Mouse (Mus musculus) frontal cortex, postnatal 10 days (tissue): ENCODE results near the gene Sec14l1.
"Not testable (repeated sequence)": the region's sequence is repeated elsewhere in the genome, so short reads cannot be mapped to it uniquely, and the experiment has no call there.

Experiments used
- DNase-seq, 2 experiments: peaks; one replicate each; pipeline ENCODE4 v3.0.0; 2022; ENCODE audit warnings: low spot score in 2 of 2, mixed read lengths in 1 of 2

Sec14l1 gene

GRCm38 (mm10) chr11:117114592-117115345 is at the start of gene Sec14l1:
Gene Sec14l1, plus strand, starts transcription at chr11:117115168.
- DNase-seq: peak; percentile 97 to 99

DNA sequence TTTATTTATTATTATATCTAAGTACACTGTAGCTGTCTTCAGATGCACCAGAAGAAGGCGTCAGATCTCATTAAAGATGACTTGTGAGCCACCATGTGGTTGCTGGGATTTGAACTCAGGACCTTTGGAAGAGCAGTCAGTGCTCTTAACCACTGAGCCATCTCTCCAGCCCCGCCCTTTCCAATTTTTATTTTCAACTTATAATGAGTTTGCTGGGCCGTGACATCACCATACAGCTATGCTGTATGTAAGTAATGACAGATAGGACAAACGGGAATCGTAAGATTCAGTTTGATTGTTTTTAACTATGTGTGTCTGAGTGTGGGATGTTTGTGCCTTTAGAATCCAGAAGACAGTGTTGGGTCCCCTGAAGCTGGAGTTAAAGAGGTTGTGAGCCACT is 49.4 kb upstream of the Sec14l1 start:
- DNase-seq: not testable (repeated sequence)

- no peak for DNase-seq
These were observed 48.2 kb upstream of the Sec14l1 start for GRCm38 (mm10) chr11:117066738-117067137.

DNA sequence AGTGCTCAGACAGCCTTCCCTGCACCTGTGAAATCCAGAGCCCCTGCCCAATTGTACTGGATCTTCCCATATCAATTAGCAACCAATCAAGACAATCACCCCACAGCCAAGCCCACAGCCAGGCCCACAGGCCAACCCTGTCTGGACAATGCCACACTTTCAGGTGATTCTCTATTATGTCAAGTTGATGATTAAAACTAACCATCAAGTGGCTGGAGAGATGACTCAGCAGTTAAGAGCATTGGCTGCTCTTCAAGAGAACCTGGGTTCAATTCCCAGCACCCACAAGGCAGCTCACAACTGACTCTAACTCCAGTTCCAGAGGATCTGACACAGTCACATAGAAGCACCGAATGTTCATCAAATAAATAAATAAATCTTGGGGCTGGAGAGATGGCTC is 46.6 kb upstream of the Sec14l1 start:
- DNase-seq: no peak

DNA sequence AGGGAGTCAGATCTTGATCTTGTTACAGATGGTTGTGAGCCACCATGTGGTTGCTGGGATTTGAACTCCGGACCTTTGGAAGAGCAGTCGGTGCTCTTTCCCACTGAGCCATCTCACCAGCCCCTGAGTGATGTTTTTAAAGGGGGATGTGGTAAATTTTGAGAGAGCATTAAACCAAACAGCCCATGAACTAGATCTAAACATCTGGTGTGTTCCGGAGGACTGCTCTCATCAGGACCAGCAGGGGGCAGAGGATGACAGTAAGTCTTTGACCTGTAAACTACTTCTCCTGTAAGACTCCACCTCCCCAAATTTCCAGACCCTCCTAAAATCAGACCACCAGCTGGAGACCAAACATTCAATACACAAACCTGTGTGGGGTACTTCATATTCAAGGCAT is 45.9 kb upstream of the Sec14l1 start:
- no peak for DNase-seq

DNA sequence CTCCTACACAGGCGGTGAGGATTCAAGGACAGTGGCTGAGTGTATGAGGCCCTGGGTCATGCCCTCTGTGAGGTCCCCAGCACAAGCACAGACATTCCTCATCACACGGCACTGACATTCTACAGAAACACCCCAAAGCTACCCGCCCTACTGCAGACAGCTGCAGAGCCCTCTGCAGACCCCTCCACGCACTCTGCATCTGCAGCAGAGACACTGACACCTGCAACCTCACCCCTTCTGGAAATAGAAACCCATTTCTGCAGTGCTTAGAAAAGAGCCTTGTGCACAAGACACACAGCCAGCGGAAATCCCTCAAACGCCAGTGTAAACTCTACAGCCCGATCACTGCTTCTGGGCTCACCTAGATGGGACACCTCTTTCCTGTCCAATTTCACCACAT is 44.3 kb upstream of the Sec14l1 start:
- DNase-seq: no peak

DNA sequence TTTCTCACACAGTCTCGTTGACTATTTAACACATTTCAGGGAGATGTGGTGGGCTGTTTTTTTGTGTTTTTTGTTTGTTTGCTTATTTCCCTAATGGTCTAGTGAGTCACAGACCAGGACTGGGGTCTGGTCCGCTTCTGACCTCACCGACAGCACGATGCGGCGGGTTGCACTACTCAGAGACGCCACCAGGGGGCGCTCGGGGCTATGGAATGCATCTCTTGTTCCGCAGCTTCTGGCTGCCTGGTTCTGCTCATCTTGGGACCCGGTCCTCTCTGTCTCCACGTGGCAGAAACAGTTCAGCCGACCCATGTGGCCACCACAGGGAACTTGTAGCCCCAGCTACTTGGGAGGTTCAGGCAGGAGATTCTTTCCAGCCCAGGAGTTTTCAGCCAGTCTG is 42.8 kb upstream of the Sec14l1 start:
- DNase-seq: peak in 1 of 2 experiments; percentile 74

DNA sequence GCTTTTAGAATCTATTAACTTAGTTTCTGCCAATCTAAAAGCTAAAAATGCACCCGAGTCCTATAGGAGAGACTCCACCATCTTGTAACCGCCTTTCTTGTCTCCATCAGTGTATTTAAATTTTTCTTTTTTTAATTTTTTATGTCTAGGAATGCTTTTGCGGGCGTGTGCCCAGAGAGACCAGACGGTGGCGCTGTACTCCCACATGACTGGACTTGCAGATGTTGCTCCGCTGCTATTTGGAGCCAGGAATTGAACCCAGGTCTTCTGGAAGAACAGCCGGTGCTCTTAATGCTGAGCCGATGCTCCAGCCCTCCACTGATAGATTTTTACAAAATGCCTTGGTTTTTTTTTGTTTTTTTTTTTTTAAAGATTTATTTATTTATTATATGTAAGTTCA is 41.5 kb upstream of the Sec14l1 start:
- no peak for DNase-seq

DNA sequence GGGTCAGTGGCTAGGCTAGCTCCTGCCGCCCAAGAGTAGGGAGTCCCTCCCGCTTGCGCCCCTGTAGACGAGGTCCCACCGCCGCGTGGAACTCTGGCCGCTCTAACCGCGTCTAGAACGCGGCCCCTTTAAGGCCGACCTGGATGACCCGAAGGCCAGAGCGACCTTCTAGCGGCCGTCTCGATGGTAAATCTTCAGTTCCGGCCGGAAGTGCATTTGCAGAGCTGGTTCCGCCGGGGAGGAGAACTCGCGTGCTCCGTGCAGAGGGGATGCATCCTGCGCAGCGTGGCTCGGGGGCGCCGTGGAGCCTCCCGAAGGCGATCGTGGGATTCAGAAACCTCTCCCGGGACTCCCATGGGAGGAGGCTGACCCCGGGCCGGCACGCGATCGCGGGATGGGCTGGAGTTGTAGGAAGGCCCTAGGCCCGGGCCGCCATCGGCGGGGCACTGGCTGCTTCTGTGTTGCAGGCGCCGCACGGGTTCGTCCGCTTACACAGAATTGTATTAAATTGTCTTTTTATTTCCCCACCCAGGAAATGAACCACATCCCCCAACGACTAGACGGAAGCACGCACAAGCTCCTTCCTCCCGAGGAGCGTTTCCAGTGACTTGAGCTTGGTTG is 38.3 kb upstream of the Sec14l1 start:
- DNase-seq: peak; percentile 60 to 78

GRCm38 (mm10) chr11:117077227-117077626 is 37.7 kb upstream of the Sec14l1 start:
- no peak for DNase-seq

DNA sequence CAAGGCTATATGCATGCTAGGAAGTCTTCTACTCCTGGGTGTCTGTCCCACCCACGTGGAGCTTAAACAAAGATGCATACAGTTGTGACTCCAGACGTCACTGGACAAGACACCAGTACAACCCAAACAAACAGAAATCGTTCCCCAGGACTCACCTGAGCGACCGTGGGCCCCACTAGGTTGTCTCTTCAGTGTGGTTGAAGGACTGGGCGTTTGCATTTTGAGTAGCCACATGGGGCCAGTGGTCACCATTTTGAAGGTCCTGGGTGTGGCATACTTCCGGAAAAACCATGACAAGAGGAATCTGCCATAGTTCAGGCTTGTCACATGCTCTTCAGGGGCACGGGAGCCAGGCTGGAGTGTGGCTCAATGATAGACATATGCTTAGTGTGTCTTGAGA is 37.1 kb upstream of the Sec14l1 start:
- DNase-seq: no peak

- no peak for DNase-seq
These were observed 36.2 kb upstream of the Sec14l1 start for GRCm38 (mm10) chr11:117078637-117079240.

- DNase-seq: no peak
These were observed 35.2 kb upstream of the Sec14l1 start for GRCm38 (mm10) chr11:117079651-117080190.

- DNase-seq: no peak
These were observed 34.8 kb upstream of the Sec14l1 start for GRCm38 (mm10) chr11:117080209-117080608.

- DNase-seq: peak; percentile 72 to 73
These were observed 33.6 kb upstream of the Sec14l1 start for GRCm38 (mm10) chr11:117081165-117082064.

DNA sequence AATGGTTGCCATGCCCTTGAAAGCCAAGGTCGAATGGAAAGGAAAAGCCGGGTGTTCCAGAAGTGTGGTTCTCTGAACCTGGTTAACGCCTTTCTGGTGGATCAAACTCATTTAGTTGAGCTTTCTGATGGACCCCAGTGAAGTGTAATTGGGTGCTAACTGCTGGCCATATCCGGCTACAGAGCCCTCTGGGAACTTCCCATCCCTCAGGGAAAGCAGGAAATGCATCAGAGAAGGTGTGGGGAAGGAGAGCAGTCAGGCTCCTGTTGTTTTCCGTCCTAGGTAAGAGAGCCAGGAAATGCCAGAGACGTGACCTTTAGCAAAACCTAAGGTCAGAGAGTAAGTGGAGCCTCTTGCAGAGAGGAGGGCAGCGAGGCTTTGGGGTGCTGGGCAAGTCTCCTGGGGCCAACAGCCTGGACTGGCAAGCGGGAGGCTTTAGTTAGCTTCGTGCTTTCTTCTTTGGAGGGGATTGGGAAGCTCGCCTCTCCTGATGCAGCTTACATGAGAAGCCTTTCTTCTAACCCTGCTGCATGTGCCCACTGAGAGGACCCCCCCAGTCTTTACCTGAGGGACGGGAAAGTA is 32.5 kb upstream of the Sec14l1 start:
- no peak for DNase-seq

GRCm38 (mm10) chr11:117083052-117083881 is 31.7 kb upstream of the Sec14l1 start:
- DNase-seq: no peak

DNA sequence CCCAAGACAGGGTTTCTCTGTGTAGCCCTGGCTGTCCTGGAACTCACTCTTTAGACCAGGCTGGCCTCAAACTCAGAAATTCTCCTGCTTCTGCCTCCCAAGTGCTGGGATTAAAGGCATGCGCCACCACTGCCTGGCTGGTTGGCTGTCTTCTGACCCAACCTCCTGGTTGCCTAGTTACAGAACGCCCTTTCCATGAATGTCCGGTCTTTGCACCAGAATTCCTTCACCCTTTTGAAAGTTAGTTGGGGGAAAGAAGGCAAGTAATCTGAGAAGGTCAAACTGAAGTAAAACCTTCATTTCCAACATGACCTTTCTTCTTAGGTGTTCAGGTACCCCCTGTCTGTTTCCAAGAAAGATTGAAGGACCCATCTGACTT is 31.1 kb upstream of the Sec14l1 start:
- not testable (repeated sequence) for DNase-seq

DNA sequence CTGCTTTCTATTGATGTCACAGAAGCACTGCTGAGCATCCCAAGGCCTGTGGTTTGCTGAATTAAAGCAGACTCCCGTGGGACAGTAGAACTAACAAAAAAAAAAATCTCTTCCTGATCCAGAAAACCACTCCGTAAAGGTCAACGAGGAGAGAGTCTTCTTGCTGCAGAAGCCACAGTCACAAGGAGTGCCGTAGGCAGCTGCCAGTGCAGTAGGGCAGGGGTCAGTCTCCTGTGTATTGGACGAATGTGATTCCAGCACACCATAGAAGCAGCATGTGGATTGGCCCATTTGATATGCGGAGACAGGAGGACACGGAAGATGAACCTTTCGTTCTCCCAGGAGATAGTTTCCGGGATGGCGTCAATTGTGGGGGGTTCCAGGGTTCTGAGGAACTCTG is 28.8 kb upstream of the Sec14l1 start:
- DNase-seq: no peak

- no peak for DNase-seq
These were observed 27.8 kb upstream of the Sec14l1 start for GRCm38 (mm10) chr11:117087036-117087799.
